ENCODE assay signal across 13 mouse cellular contexts in genomic region chr7:80691131-80691530, GRCm38 (mm10). TPM values are rescaled to one million over a fixed set of nuclear protein-coding genes. Genes with fewer than 3 reads are reported as not detected.
DNase-seq lines count a peak whose midpoint lies in the region; ATAC-seq and TF ChIP-seq lines count a peak whose summit lies in the region.
"Had no signal": no experiment of that assay in that cellular context is flagged by ENCODE, and none has a peak within 500 bp of the region (broad histone marks: within the 10 kb centered on the region; RNA-seq: fewer than 3 reads in every experiment).

No protein-coding gene starts in this region.

- intact Hi-C loops in left cerebral cortex, adult 2 months (cut with DNase I), result loop anchor here (2.0 kb wide), 1 partner anchor 76 kb away; no protein-coding TSS in a partner anchor

- peak; percentile 19; the same call in 1 of the 2 replicates for ATAC-seq in forebrain, embryonic 13.5 days
- ATAC-seq in forebrain, embryonic 12.5 days (ENCODE audit: low FRiP score), result no peak

- peaks cover 17% of the 10 kb centered on the region for H3K4me1 ChIP-seq in forebrain, embryonic 13.5 days
- peaks cover 18% of the 10 kb centered on the region for H3K4me1 ChIP-seq in forebrain, embryonic 12.5 days

- no peaks in the 10 kb centered on the region for H3K9me3 ChIP-seq in forebrain, embryonic 13.5 days (replicated peaks)
- no peaks in the 10 kb centered on the region for H3K9me3 ChIP-seq in forebrain, embryonic 12.5 days
- H3K9me3 ChIP-seq: limb, embryonic 12.5 days had no signal

- H3K9ac ChIP-seq in forebrain, embryonic 13.5 days, result no peak overlapping the region
- no peak overlapping the region for H3K9ac ChIP-seq in forebrain, embryonic 12.5 days
- H3K9ac ChIP-seq: limb, embryonic 12.5 days had no signal

- no peak overlapping the region for H3K27ac ChIP-seq in forebrain, embryonic 13.5 days
- H3K27ac ChIP-seq in forebrain, embryonic 12.5 days, result no peak overlapping the region
- H3K27ac ChIP-seq in left cerebral cortex, adult 2 months, result no peak overlapping the region
- H3K27ac ChIP-seq: limb, embryonic 12.5 days; stomach, postnatal 0 days had no signal

- no peak overlapping the region for H3K4me3 ChIP-seq in forebrain, embryonic 13.5 days
- H3K4me3 ChIP-seq in forebrain, embryonic 12.5 days (replicated peaks), result no peak overlapping the region
- no peak overlapping the region for H3K4me3 ChIP-seq in left cerebral cortex, adult 2 months
- H3K4me3 ChIP-seq: erythroblast, embryonic 14.5 days; limb, embryonic 12.5 days had no signal

- H3K36me3 ChIP-seq in forebrain, embryonic 13.5 days (ENCODE audit: poor library complexity, severe bottlenecking), result no peaks in the 10 kb centered on the region
- H3K36me3 ChIP-seq in forebrain, embryonic 12.5 days (replicated peaks), result no peaks in the 10 kb centered on the region
- H3K36me3 ChIP-seq: limb, embryonic 12.5 days had no signal

- peak; percentile 56 for DNase-seq in testis, postnatal 14 days (ENCODE audit: low spot score)
- DNase-seq in testis, postnatal 10 days (ENCODE audit: low spot score), result no peak
- peak; percentile 21 to 30 for DNase-seq in left cerebral cortex, adult 2 months (ENCODE audit: extremely low spot score in 1 of 2, low spot score in 2 of 2)
- no peak for DNase-seq in kidney, postnatal 10 days
- DNase-seq in lung, postnatal 14 days, result no peak
- DNase-seq in Muller cell, postnatal 12 days (ENCODE audit: inconsistent ontology term), result no peak
- DNase-seq: adrenal gland, postnatal 14 days; gastrocnemius, postnatal 36 days had no signal

- H3K4me2 ChIP-seq in forebrain, embryonic 13.5 days, result no peak overlapping the region
- H3K4me2 ChIP-seq in forebrain, embryonic 12.5 days, result no peak overlapping the region
- H3K4me2 ChIP-seq: limb, embryonic 12.5 days had no signal

- no peaks in the 10 kb centered on the region for H3K27me3 ChIP-seq in forebrain, embryonic 13.5 days
- H3K27me3 ChIP-seq in forebrain, embryonic 12.5 days, result no peaks in the 10 kb centered on the region
- H3K27me3 ChIP-seq: limb, embryonic 12.5 days had no signal

- WGBS in forebrain, embryonic 13.5 days, result 53% methylated on average over 6 of the region's 6 CpGs
- 57% methylated on average over 6 of the region's 6 CpGs for WGBS in forebrain, embryonic 12.5 days

- TF ChIP-seq CTCF in left cerebral cortex, adult 2 months (IDR thresholded peaks at IDR 0.05), result no peak

RNA-seq across cellular contexts. Expression of gene Crtc3, which starts 2.5 kb away (rescaled TPM):
- 10.3 and 11.5 TPM in 2 replicates for polyA plus RNA-seq in forebrain, embryonic 13.5 days (2015; fragmentation: Nextera tagmentation; extraction: Ambion mirVana)
- polyA plus RNA-seq in forebrain, embryonic 12.5 days (2016; fragmentation: Nextera tagmentation; extraction: Ambion mirVana), result 12.3 and 12.6 TPM in 2 replicates
- 10 to 100 TPM; 14.9 to 16.5 TPM for total RNA-seq in left cerebral cortex, adult 2 months (2021)

Comparison
In these comparisons a context has a peak if more than half of its experiments do, and no peak if none do; other contexts are left out.
1. DNase-seq: peak in testis, postnatal 14 days (single experiment) and left cerebral cortex, adult 2 months (2 of 2); none in testis, postnatal 10 days (single experiment), kidney, postnatal 10 days (single experiment), lung, postnatal 14 days (single experiment) and Muller cell, postnatal 12 days (single experiment).